Mouse (Mus musculus): Measurements from ENCODE around the gene Col20a1.
A peak's percentile ranks its signal among the peaks of the same experiment; 100 is the strongest.

Gene Col20a1

DNA sequence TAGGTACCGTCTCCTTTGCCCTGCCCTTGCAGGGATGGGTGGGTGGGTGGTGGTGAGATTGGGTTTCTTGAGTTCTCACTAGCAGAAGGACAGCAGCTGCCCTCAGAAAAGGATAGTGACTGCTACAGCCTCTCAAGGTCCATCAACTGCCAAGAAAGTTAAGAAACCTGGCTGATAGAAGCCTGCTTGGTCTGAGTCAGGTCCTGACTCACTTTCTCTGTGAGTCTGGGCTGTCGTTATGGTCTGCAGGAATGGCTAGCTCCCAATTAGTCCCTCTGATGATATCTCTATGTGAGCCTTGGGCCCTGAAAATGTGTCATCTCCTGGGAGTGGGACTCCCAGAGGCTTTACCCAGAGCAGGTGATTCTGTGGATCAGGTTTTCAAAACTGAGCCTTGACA, 8.0 kb downstream of the Col20a1 start:
- DNase-seq (ENCODE audit: low read depth, low spot score) = no peak

- DNase-seq (ENCODE audit: low read depth, low spot score) = no peak
Measured at GRCm38 (mm10) chr2:180995457-180995856, 9.1 kb downstream of the Col20a1 start.

- peak; percentile 34 for DNase-seq (ENCODE audit: low read depth, low spot score)
Measured at GRCm38 (mm10) chr2:180996436-180996835, 10.1 kb downstream of the Col20a1 start.

DNA sequence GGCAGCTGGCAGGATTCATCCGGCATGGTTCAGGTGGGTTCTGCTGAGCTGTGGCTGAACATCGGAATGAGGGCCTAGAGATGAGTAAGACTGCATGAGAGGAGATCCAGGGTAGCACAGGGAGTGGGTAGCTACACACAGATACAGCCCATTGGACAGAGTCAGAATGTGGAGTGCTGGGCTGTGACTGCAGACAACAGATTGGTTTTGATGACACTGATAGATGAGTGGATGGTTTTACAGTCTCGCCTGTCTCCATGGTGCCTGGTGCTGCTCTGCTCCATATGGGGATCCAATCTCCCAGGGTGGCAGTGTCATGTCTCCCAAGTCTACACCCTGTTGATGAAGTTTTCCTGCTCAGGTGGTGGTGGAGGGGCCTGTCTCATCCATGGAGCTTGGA, 10.6 kb downstream of the Col20a1 start:
- no peak for DNase-seq (ENCODE audit: low read depth, low spot score)

- DNase-seq (ENCODE audit: low read depth, low spot score) = no peak
Measured at GRCm38 (mm10) chr2:181007054-181007453, 20.7 kb downstream of the Col20a1 start.

DNA sequence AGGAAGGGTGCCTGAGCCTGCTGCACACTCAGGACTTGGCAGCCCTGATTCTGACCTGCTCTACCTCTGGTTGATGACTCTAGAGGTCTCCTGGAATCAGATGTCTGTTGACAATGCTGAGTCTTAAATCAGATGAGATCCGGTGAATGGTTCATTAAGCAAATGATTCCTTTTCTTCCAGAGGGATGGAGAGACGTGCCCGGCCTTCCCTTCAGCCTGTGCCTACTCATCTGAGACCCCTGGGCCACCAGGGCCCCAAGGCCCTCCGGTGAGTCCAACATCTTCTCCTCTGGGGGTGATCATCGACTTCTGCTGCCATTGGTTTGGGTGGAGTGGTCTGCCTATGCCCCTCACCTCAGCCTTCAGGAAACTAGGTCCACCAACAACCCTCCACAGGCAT, 22.0 kb downstream of the Col20a1 start:
- DNase-seq (ENCODE audit: low read depth, low spot score) = no peak

DNA sequence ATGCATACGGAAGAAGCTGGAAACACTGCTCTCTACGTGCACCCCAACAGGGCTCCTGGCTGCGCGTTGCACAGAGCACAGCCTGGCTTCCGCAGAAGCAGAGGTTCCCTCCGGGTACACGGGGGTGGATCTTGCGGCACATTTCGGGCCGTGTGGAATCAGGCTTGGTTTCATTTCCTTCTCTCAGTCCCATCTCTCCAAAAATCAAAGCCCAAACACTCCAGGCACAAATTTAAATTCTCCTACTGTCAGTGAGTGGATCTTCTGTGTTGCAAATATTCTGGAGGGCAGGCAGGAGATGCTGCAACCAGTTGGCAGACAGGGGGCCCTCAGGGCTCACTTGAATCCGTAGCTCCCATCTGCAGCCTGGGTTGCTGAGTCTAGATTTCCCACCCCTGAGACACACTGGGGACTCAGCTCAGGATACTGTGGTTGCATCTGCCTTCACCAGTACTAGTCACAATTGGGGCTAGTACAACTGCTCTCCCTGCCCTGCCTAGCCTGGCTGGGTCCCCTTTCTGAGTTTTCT, 45.1 kb downstream of the Col20a1 start:
- DNase-seq (ENCODE audit: low read depth, low spot score) = no peak

DNA sequence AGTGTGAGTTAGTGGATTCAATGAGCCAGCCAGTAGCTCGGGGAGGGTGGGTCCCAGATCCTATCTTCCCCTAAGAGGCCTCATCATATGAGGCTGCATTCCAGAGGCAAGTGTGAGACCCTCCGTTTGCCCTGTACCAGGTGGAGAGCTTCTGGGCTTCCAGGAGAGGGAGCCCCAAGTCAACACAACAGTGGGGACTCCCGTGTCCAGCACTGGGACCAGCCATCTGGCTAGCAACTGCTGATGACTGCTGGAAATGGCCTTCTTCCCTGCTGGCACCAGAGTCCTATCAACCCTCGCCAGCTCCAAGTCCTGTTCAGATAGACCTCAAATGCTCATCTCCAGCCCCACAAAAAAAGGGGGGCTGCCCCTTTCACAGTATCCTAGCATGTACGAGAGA, 46.1 kb downstream of the Col20a1 start:
- no peak for DNase-seq (ENCODE audit: low read depth, low spot score)

GRCm38 (mm10) chr2:181033310-181033709, 47.0 kb downstream of the Col20a1 start:
- DNase-seq (ENCODE audit: low read depth, low spot score) = no peak

GRCm38 (mm10) chr2:181035186-181035585, 48.9 kb downstream of the Col20a1 start:
- no peak for DNase-seq (ENCODE audit: low read depth, low spot score)

GRCm38 (mm10) chr2:181036561-181036960, 50.2 kb downstream of the Col20a1 start:
- DNase-seq (ENCODE audit: low read depth, low spot score) = no peak

GRCm38 (mm10) chr2:181038644-181039355, 52.5 kb downstream of the Col20a1 start:
- no peak for DNase-seq (ENCODE audit: low read depth, low spot score)

- no peak for DNase-seq (ENCODE audit: low read depth, low spot score)
Measured at GRCm38 (mm10) chr2:181039356-181039680, 53.0 kb downstream of the Col20a1 start.

GRCm38 (mm10) chr2:181041941-181042340, 55.6 kb downstream of the Col20a1 start:
- no peak for DNase-seq (ENCODE audit: low read depth, low spot score)

GRCm38 (mm10) chr2:181042376-181042775, 56.0 kb downstream of the Col20a1 start:
- no peak for DNase-seq (ENCODE audit: low read depth, low spot score)

DNA sequence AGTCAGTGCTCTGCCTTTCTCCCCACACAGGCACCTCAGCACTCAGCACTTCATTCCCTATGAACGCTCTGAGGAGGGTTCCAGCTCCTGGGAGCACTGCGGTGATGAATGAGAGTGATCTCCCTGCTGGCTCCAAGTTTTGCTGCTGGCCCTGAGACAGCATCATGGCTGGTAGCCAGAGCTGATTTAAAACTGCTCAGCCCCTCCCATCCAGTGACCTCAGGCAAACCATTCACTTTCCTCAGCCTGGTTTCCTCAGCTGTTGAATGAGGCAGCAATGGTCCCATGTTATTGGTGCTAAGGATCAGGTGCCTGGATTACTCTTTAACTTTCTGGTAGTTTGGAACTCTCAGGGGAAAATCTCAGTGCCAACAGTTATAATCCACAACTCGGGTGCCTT, 57.1 kb downstream of the Col20a1 start, which contains the start of gene Chrna4:
TSS of gene Chrna4 (minus strand) at position 110 of the 400 bp plus-strand sequence.
- no peak for DNase-seq (ENCODE audit: low read depth, low spot score)

- DNase-seq (ENCODE audit: low read depth, low spot score) = no peak
Measured at GRCm38 (mm10) chr2:181044001-181044400, 57.7 kb downstream of the Col20a1 start.

GRCm38 (mm10) chr2:181048252-181048945, 62.1 kb downstream of the Col20a1 start:
- no peak for DNase-seq (ENCODE audit: low read depth, low spot score)

DNA sequence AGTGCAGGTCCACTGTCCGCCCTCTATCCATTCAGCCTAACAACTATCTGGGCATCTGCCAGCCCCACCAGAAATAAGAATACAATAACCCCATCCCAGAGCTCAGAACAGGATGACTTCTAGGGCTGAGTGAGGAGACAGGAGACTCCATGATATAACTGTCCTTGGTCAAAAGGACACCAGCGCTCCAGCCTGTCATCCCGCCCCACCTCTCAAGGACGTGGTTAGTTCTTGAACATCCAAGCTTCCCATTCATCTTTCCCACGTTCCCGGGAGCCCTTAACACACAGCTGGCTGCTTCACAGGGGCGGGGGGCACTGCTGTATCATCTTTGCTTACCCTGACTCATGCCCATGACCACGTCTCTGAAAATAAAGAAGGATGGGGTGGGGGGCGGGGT, 62.7 kb downstream of the Col20a1 start:
- no peak for DNase-seq (ENCODE audit: low read depth, low spot score)

DNA sequence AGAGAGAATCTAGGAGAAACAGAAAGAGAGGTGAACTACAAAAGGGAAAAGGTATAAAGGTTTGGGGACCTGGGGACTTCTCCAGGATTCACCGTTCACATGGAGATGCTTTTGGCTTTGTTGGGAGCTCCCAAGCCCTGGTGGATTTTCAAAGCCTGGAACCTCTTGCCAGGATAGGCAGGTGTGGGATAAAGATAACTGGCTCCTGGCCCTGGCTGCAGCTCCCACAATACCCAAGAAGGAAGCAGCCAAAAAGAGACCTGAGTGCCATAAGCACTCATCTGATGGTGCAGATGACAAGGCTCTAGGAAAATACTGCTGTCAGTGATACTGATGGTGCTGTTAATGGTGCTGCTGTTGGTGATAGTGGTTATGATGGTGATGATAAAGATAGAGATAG, 65.8 kb downstream of the Col20a1 start:
- DNase-seq (ENCODE audit: low read depth, low spot score) = no peak

- DNase-seq (ENCODE audit: low read depth, low spot score) = no peak
Measured at GRCm38 (mm10) chr2:181057341-181057740, 71.0 kb downstream of the Col20a1 start.

- no peak for DNase-seq (ENCODE audit: low read depth, low spot score)
Measured at GRCm38 (mm10) chr2:181058193-181058592, 71.9 kb downstream of the Col20a1 start.

DNA sequence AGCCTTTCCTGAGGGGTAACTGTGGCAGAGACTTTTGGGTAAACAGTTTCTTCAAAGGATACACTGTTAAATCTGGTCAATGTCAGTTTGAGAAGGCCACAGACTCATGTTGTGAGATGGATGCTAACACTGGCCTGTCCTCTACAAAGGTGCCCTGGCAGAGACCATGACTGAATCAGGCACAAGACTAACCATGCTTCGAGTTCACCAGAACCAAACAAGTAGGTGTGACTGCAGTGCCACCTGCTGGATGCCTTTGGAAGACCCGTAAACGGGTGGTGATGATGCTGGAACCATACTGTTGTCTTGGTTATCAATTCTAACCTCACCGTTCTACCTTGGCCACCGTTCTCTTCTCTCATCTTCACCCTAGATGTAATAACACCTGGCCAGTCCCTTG, 73.8 kb downstream of the Col20a1 start:
- peak; percentile 57 for DNase-seq (ENCODE audit: low read depth, low spot score)
